Mouse (Mus musculus): ENCODE results near the gene Rwdd4a.

The Rwdd4a gene

GRCm38 (mm10) chr8:47590400-47590799, 56.9 kb downstream of the Rwdd4a start:
- peak in 1 of 2 experiments; percentile 1 for DNase-seq

- DNase-seq, result no peak
Observed at GRCm38 (mm10) chr8:47600664-47601063, 67.2 kb downstream of the Rwdd4a start.
